Mouse (Mus musculus): ENCODE results near the gene Rps10.

GRCm38 (mm10) chr17:27591826-27592564 lies 44.5 kb downstream of the Rps10 start:
- no peak for TF ChIP-seq CTCF (IDR thresholded peaks at IDR 0.05; ENCODE audit: insufficient read depth, low read depth, low read length)
- no peak for TF ChIP-seq POLR2A (IDR thresholded peaks at IDR 0.05; ENCODE audit: insufficient read depth, low read depth, low read length)

Data from olfactory bulb, adult 2 months (tissue).